Mouse (Mus musculus) ES-CJ7 (cell line): ENCODE measurements around the gene Helt.

Experiments used
- DNase-seq: peaks from one replicate; pipeline ENCODE4 v3.0.0; 2011; ENCODE audit warnings: low read depth, low spot score

The Helt gene

GRCm38 (mm10) chr8:46294181-46294892 lies at the start of gene Helt:
Gene Helt (minus strand): TSS chr8:46294671.
- DNase-seq = peak; percentile 73

- peak; percentile 23 for DNase-seq
Measured at GRCm38 (mm10) chr8:46342272-46342671, 47.8 kb upstream of the Helt start.

- DNase-seq = peak; percentile 88
Measured at GRCm38 (mm10) chr8:46340381-46341273, 46.2 kb upstream of the Helt start.

GRCm38 (mm10) chr8:46339317-46339716 lies 44.8 kb upstream of the Helt start:
- DNase-seq = no peak

- no peak for DNase-seq
Measured at GRCm38 (mm10) chr8:46336351-46336750, 41.9 kb upstream of the Helt start.

- DNase-seq = no peak
Measured at GRCm38 (mm10) chr8:46332389-46333061, 38.1 kb upstream of the Helt start.

- no peak for DNase-seq
Measured at GRCm38 (mm10) chr8:46331801-46332200, 37.3 kb upstream of the Helt start.

GRCm38 (mm10) chr8:46329396-46329795 lies 34.9 kb upstream of the Helt start:
- no peak for DNase-seq

- no peak for DNase-seq
Measured at GRCm38 (mm10) chr8:46327284-46327683, 32.8 kb upstream of the Helt start.

GRCm38 (mm10) chr8:46326715-46327114 lies 32.2 kb upstream of the Helt start:
- DNase-seq = no peak

- DNase-seq = no peak
Measured at GRCm38 (mm10) chr8:46324676-46325075, 30.2 kb upstream of the Helt start.

- DNase-seq = no peak
Measured at GRCm38 (mm10) chr8:46323672-46324191, 29.3 kb upstream of the Helt start.

- DNase-seq = no peak
Measured at GRCm38 (mm10) chr8:46322833-46323232, 28.4 kb upstream of the Helt start.

GRCm38 (mm10) chr8:46322421-46322820 lies 27.9 kb upstream of the Helt start:
- DNase-seq = no peak

- no peak for DNase-seq
Measured at GRCm38 (mm10) chr8:46318802-46319201, 24.3 kb upstream of the Helt start.

- DNase-seq = no peak
Measured at GRCm38 (mm10) chr8:46317161-46317560, 22.7 kb upstream of the Helt start.

- no peak for DNase-seq
Measured at GRCm38 (mm10) chr8:46313798-46314197, 19.3 kb upstream of the Helt start.

GRCm38 (mm10) chr8:46311159-46311558 lies 16.7 kb upstream of the Helt start:
- peak; percentile 71 for DNase-seq

GRCm38 (mm10) chr8:46308189-46308588 lies 13.7 kb upstream of the Helt start:
- DNase-seq = no peak

GRCm38 (mm10) chr8:46305733-46306349 lies 11.4 kb upstream of the Helt start:
- peak; percentile 69 for DNase-seq

- no peak for DNase-seq
Measured at GRCm38 (mm10) chr8:46302121-46302520, 7.7 kb upstream of the Helt start.
